Mouse (Mus musculus) left cerebral cortex, adult 9 months (tissue): ENCODE measurements at regions not wholly inside any gene's neighbourhood (a gene's known extent, or its start where the extent isn't known, plus 50 kb on each side); places are given as distances from the start of the nearest gene placed in this dataset.

Experiments used
- DNase-seq, 2 experiments: peaks; one replicate each; pipeline ENCODE4 v3.0.0; 2022; ENCODE audit warnings: low spot score in 2 of 2

DNA sequence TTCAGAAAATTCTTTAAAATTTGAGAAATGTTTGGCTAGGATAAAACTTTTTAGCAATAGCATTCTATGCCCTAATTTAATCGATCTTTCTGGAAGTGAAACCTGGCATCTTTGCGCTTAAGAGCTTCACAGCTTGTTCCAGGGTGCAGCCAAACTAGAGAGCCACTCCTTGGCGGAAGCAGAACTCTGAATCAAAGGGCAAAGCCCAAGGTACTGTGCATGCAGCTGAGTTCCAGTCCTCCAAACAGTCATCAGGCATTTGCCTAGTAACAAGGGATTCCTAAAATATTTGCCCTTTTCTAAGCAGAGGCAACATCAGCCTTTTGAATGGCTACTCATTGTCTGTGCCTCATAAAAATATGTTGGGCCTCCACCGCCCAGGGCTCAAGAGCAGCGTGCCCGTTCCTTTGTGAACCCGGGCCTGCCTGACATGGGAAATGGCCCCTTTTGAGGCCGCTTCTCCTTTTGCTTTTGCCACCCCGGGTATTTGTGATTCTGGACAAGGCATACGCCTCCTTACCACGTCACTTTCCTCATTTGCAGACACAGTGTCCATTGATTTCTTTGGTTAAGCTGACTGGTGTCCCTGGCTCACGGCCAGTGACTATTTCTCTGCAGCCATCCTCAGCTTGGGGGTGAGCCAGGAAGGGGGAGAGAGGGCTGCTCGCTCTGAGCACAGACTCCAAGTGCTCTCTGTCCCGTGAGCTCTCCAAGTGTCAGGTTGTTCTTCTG, 402.2 kb upstream of the Smim15 start:
- peak; percentile 54 to 76 for DNase-seq

GRCm38 (mm10) chr13:107639620-107640019, 404.6 kb upstream of the Smim15 start:
- no peak for DNase-seq

DNA sequence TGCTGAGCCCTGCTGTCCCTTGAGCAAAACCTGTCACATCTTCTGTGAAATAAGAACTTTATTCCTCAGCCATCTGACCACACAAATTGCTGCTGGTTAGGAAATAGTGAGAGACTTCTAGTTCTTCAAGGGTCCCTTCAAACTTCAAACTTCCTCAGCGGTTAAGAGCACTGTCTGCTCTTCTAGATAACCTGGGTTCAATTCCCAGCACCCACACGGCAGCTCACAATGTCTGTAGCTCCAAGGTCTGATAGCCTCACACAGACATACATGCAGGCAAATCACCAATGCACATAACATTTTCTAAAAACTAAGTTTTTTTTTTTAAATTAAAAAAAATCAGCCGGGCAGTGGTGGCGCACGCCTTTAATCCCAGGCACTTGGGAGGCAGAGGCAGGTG, 407.0 kb upstream of the Smim15 start:
- DNase-seq: no peak

DNA sequence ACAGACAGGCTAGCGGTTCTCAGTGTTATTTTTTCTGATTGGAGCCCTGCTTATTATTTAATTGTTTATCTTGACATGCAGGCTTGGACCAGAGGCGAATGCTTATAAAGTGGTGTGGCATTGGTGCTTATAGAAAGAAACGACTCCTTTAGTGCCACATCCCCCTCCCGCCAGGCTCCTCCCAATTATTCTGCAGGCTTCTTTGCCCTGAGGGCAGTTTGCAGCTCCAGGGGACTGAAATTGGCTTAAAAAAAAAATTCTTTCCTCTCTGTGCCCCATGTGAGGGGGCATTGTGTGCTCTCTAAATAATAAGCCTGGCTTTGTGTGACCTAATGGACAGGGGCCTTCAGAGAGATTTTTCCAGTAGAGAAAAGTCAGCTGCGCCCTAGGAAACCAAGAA, 409.1 kb upstream of the Smim15 start:
- no peak for DNase-seq

DNA sequence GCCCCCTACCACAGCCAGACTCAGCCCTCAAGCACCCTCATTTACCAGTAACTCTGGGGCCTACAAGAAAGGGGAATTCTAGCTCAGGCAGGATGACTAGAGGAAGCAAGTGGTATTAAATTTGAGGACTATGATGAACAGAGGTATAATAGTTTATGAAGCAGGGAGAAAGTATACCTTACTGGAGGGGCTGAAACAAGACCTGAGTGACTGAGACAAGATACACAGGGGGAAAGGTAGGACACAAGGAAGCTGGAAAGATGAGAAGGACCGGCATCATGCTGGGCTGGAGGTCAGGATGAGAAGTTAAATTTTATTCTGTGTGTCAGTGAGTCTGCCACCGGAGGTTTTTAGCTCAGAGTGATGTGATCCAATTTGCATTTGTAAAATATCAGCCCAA, 417.2 kb upstream of the Smim15 start:
- no peak for DNase-seq

DNA sequence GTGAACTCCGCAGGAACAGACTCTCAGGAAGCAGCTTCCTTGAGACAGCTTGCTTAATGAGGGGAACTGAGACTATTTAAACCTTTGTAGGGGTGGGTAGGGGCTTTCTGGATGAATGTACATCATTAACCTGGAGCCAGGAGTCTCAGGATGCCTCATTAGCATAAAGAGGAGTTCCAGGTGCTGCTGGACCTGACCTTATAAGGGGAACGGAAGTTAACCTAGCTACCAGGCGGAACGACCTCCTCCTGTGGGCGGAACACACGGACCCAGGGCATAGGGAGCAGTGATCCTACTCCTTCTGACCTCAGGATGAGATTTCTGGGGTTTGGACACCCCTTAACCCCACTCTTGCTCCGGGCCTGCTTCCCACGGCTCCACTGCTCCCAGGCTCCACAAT, 417.6 kb upstream of the Smim15 start:
- DNase-seq: no peak

- DNase-seq: no peak
Observed at GRCm38 (mm10) chr13:107621337-107621736, 422.9 kb upstream of the Smim15 start.

GRCm38 (mm10) chr13:107620887-107621286, 423.4 kb upstream of the Smim15 start:
- no peak for DNase-seq

- no peak for DNase-seq
Observed at GRCm38 (mm10) chr13:107620210-107620609, 424.0 kb upstream of the Smim15 start.

DNA sequence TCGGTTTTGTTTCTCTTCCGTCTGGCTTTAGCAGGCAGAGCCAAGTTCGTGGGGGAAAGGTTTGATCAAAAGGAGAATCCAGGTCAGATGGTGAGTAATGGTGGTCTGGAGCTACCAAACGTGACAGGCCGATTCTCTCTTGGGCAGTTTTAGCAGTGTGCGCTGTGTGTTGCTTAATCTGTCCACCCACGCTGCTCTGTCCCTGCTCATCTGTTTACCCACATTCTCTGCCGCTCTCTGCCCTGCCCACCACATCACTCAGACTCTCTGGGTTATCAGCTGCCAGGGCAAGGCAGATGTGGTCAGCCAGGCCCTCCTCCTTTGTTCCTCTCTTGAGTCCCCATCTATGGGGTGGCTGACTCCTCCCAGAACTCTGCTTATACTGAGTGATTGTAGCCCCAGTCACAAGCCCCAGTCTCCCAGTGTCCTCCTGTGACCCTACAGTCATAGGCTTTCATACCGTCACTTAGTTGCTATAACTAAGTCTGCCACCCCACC, 424.8 kb upstream of the Smim15 start:
- peak in 1 of 2 experiments; percentile 25 for DNase-seq

GRCm38 (mm10) chr13:107618796-107619429, 425.3 kb upstream of the Smim15 start:
- DNase-seq: no peak

GRCm38 (mm10) chr13:107618369-107618771, 425.9 kb upstream of the Smim15 start:
- no peak for DNase-seq

- no peak for DNase-seq
Observed at GRCm38 (mm10) chr13:107617582-107617981, 426.7 kb upstream of the Smim15 start.

DNA sequence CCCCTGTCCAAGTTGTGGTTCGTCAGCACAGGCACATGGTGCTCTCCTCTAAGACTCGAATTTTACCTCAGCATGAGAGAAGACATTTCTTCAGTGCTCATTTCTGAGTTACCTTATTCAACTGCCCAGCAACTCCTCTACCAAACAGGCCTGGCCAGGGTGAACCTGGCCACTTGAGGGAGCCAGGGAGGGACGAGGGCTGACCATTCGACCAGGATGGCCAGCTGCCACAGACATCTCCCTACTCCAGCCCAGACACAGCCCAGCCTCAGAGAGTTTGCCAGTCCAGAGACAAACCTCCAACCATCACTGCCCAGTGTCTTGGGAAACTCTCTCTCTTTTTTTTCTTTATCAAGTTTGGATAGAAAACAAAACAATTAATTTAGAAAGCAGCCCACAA, 427.5 kb upstream of the Smim15 start:
- DNase-seq: no peak

DNA sequence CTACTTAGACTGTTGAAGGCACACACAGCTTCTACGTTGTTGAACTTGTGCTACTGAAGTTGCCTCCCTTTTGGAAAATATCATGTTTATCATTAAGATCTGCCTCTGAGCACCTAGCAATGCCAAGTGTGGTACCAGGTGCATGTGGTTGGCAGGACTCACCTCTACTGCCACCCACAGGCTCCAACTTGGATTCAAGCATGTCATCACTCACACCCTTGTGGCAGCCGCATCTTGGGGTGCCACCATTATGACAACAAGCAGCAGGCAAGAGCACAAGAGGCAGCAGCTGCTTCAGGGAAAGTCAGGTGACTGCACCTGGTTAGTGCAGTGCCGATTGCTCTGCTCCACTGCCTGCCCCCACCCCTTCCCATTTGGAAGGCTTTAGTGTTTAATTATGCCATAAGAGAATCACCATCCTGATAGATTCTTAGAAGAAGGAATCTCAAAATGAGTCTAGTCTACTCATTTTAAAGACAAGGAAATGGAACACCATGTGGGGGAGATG, 435.2 kb upstream of the Smim15 start:
- no peak for DNase-seq

DNA sequence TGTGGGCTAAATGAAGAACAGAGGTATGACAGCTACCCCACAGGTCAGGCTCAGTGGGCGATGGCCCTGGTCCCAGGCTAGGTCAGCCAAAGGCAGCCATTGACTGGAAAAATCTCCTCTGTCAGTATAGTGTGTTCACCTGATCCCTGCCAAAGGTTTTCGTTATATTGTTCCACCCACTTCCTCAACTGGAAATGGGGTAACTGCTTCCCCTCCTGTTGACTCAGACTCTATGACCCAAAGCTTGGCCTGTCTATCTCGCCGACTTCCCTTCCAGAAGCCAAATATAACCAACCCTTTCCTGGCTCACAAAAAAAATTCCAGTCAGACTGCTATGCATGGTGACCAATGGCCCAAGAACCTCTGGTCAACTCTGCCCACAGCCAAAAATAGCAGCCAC, 437.0 kb upstream of the Smim15 start:
- peak in 1 of 2 experiments; percentile 14 for DNase-seq

DNA sequence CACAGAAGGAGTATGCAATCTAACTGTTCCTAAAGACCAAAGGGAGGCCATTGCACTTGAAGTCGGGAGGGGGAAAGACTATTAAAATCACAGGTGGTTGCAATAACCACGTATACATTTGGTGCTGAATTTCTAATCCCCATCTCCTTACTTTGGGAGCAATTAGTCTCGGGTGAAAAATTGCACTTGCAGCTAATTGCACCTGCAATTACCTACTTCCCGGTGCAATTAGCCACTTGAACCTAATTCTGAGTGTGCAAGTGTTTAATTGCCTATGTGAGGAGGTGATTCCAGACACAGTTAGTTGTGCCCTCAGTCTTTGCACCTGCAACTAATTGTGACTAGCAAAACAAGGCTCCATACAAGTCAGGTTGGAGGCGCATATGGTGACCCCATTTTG, 442.1 kb upstream of the Smim15 start:
- no peak for DNase-seq

GRCm38 (mm10) chr13:107601132-107601439, 443.2 kb upstream of the Smim15 start:
- DNase-seq: no peak

GRCm38 (mm10) chr13:107600331-107601131, 443.7 kb upstream of the Smim15 start:
- peak in 1 of 2 experiments; percentile 18 for DNase-seq

- DNase-seq: no peak
Observed at GRCm38 (mm10) chr13:107599094-107599644, 445.1 kb upstream of the Smim15 start.

DNA sequence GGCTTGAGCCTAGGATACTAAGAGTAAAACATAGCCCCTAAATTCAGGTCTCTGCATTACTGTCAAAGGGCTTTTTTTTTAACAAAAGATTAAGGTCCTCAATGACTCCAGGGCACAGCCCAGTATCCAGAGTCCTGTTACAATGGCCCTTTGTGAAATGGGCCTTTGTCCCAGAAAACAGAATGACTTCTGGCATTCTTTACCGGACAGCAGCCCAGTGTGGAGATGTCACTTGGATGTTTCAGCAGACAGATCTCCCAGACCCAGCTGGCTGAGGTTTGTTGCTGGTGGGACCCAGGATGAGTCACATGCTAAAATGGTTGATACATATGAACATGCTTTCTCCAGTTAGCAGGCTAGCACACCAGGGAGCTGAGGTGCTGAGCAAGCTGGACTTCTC, 445.9 kb upstream of the Smim15 start:
- DNase-seq: no peak

DNA sequence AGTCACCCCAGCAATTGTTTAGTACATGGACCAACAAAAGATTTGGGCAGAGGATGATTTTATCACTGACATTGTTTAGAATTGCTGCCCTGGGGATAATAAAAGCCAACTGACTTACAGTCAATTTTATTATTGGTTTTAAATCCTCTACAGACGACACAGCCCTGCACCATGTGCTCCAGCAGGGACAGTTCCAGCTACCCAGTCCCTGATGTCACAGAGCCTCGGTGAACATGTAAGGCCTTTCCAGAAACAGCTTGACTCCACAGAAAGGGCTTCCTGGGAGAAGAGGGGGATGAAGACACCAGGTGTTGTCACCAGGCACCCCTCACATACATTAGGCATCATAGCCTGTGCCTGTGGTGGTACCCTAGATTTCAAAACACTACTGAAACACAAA, 447.0 kb upstream of the Smim15 start:
- DNase-seq: no peak
